Mouse (Mus musculus): ENCODE measurements around the gene Brat1. TPM values are rescaled to one million over a fixed set of nuclear protein-coding genes. Genes with fewer than 3 reads are reported as not detected.

Brat1 gene
- polyA plus RNA-seq, 1 experiment = 8.5 TPM

- peaks cover 4% of the 10 kb centered on the region; the same call in 1 of the 2 replicates for H3K4me1 ChIP-seq (ENCODE audit: control insufficient read depth, insufficient read depth, low read length)
- 46% methylated on average over 12 of the region's 12 CpGs for WGBS
- TF ChIP-seq CTCF (IDR thresholded peaks at IDR 0.05; ENCODE audit: control insufficient read depth, insufficient read depth, low read length) (no peak), POLR2A (IDR thresholded peaks at IDR 0.05; ENCODE audit: borderline replicate concordance, control insufficient read depth, low read depth, low read length) (no peak)
- H3K4me3 ChIP-seq (replicated peaks; ENCODE audit: control insufficient read depth, low read depth, low read length) = no peak overlapping the region
- H3K27ac ChIP-seq (ENCODE audit: control insufficient read depth, insufficient read depth, low read depth, low read length, poor library complexity) = peak overlapping the region; percentile 1; the same call in 1 of the 2 replicates
Measured at GRCm38 (mm10) chr5:140739813-140740212, 35.0 kb downstream of the Brat1 start.

- WGBS = 73% methylated on average over 11 of the region's 11 CpGs
- Histone ChIP-seq H3K27ac (ENCODE audit: control insufficient read depth, insufficient read depth, low read depth, low read length, poor library complexity) (no peak overlapping the region), H3K4me3 (replicated peaks; ENCODE audit: control insufficient read depth, low read depth, low read length) (no peak overlapping the region), H3K4me1 (ENCODE audit: control insufficient read depth, insufficient read depth, low read length) (peaks cover 4% of the 10 kb centered on the region; the same call in 1 of the 2 replicates)
- TF ChIP-seq CTCF (IDR thresholded peaks at IDR 0.05; ENCODE audit: control insufficient read depth, insufficient read depth, low read length) (no peak), POLR2A (IDR thresholded peaks at IDR 0.05; ENCODE audit: borderline replicate concordance, control insufficient read depth, low read depth, low read length) (no peak)
Measured at GRCm38 (mm10) chr5:140741040-140741439, 36.2 kb downstream of the Brat1 start.

- no peak overlapping the region for H3K27ac ChIP-seq (ENCODE audit: control insufficient read depth, insufficient read depth, low read depth, low read length, poor library complexity)
- 0 out of 2 replicates have a peak, but pooled peaks have one; percentile 7 for TF ChIP-seq CTCF (IDR thresholded peaks at IDR 0.05; ENCODE audit: control insufficient read depth, insufficient read depth, low read length)
- TF ChIP-seq POLR2A (IDR thresholded peaks at IDR 0.05; ENCODE audit: borderline replicate concordance, control insufficient read depth, low read depth, low read length) = no peak
- H3K4me3 ChIP-seq (replicated peaks; ENCODE audit: control insufficient read depth, low read depth, low read length) = no peak overlapping the region
- H3K4me1 ChIP-seq (ENCODE audit: control insufficient read depth, insufficient read depth, low read length) = peaks cover 3% of the 10 kb centered on the region; the same call in 1 of the 2 replicates
Measured at GRCm38 (mm10) chr5:140741877-140742276, 37.1 kb downstream of the Brat1 start.

- TF ChIP-seq POLR2A (IDR thresholded peaks at IDR 0.05; ENCODE audit: borderline replicate concordance, control insufficient read depth, low read depth, low read length) (no peak), CTCF (IDR thresholded peaks at IDR 0.05; ENCODE audit: control insufficient read depth, insufficient read depth, low read length) (peak; percentile 26; the same call in 1 of the 2 replicates)
- peaks cover 3% of the 10 kb centered on the region for H3K4me1 ChIP-seq (ENCODE audit: control insufficient read depth, insufficient read depth, low read length)
- H3K27ac ChIP-seq (ENCODE audit: control insufficient read depth, insufficient read depth, low read depth, low read length, poor library complexity) = no peak overlapping the region
- no peak overlapping the region for H3K4me3 ChIP-seq (replicated peaks; ENCODE audit: control insufficient read depth, low read depth, low read length)
- 52% methylated on average over 12 of the region's 12 CpGs for WGBS
Measured at GRCm38 (mm10) chr5:140743706-140744131, 38.9 kb downstream of the Brat1 start.

- 45% methylated on average over 10 of the region's 10 CpGs for WGBS
- no peak overlapping the region for H3K4me3 ChIP-seq (replicated peaks; ENCODE audit: control insufficient read depth, low read depth, low read length)
- TF ChIP-seq POLR2A (IDR thresholded peaks at IDR 0.05; ENCODE audit: borderline replicate concordance, control insufficient read depth, low read depth, low read length) (no peak), CTCF (IDR thresholded peaks at IDR 0.05; ENCODE audit: control insufficient read depth, insufficient read depth, low read length) (no peak)
- H3K27ac ChIP-seq (ENCODE audit: control insufficient read depth, insufficient read depth, low read depth, low read length, poor library complexity) = peak overlapping the region; percentile 72
- peaks cover 9% of the 10 kb centered on the region for H3K4me1 ChIP-seq (ENCODE audit: control insufficient read depth, insufficient read depth, low read length)
Measured at GRCm38 (mm10) chr5:140748425-140748824, 43.6 kb downstream of the Brat1 start.

- Histone ChIP-seq H3K4me1 (ENCODE audit: control insufficient read depth, insufficient read depth, low read length) (peaks cover 9% of the 10 kb centered on the region), H3K27ac (ENCODE audit: control insufficient read depth, insufficient read depth, low read depth, low read length, poor library complexity) (peak overlapping the region; percentile 72), H3K4me3 (replicated peaks; ENCODE audit: control insufficient read depth, low read depth, low read length) (peak overlapping the region; percentile 21)
- TF ChIP-seq CTCF (IDR thresholded peaks at IDR 0.05; ENCODE audit: control insufficient read depth, insufficient read depth, low read length) (peak; percentile 97), POLR2A (IDR thresholded peaks at IDR 0.05; ENCODE audit: borderline replicate concordance, control insufficient read depth, low read depth, low read length) (no peak)
- 2% methylated on average over 12 of the region's 12 CpGs for WGBS
Measured at GRCm38 (mm10) chr5:140749062-140749875, 44.5 kb downstream of the Brat1 start.

GRCm38 (mm10) chr5:140750925-140751324, 46.1 kb downstream of the Brat1 start:
- Histone ChIP-seq H3K27ac (ENCODE audit: control insufficient read depth, insufficient read depth, low read depth, low read length, poor library complexity) (no peak overlapping the region), H3K4me1 (ENCODE audit: control insufficient read depth, insufficient read depth, low read length) (peaks cover 9% of the 10 kb centered on the region), H3K4me3 (replicated peaks; ENCODE audit: control insufficient read depth, low read depth, low read length) (no peak overlapping the region)
- no peak for TF ChIP-seq CTCF (IDR thresholded peaks at IDR 0.05; ENCODE audit: control insufficient read depth, insufficient read depth, low read length)
- 0% methylated on average over 1 of the region's 2 CpGs for WGBS

GRCm38 (mm10) chr5:140752041-140752440, 47.2 kb downstream of the Brat1 start:
- H3K27ac ChIP-seq (ENCODE audit: control insufficient read depth, insufficient read depth, low read depth, low read length, poor library complexity) = no peak overlapping the region
- WGBS = 94% methylated on average over 15 of the region's 15 CpGs
- H3K4me1 ChIP-seq (ENCODE audit: control insufficient read depth, insufficient read depth, low read length) = peaks cover 9% of the 10 kb centered on the region
- H3K4me3 ChIP-seq (replicated peaks; ENCODE audit: control insufficient read depth, low read depth, low read length) = no peak overlapping the region
- TF ChIP-seq CTCF (IDR thresholded peaks at IDR 0.05; ENCODE audit: control insufficient read depth, insufficient read depth, low read length) (no peak), POLR2A (IDR thresholded peaks at IDR 0.05; ENCODE audit: borderline replicate concordance, control insufficient read depth, low read depth, low read length) (no peak)

All from bone marrow, adult 2 months (tissue).